Mouse (Mus musculus): ENCODE results near the gene Klhl42.
A peak's percentile ranks its signal among the peaks of the same experiment; 100 is the strongest.

Klhl42 gene

DNA sequence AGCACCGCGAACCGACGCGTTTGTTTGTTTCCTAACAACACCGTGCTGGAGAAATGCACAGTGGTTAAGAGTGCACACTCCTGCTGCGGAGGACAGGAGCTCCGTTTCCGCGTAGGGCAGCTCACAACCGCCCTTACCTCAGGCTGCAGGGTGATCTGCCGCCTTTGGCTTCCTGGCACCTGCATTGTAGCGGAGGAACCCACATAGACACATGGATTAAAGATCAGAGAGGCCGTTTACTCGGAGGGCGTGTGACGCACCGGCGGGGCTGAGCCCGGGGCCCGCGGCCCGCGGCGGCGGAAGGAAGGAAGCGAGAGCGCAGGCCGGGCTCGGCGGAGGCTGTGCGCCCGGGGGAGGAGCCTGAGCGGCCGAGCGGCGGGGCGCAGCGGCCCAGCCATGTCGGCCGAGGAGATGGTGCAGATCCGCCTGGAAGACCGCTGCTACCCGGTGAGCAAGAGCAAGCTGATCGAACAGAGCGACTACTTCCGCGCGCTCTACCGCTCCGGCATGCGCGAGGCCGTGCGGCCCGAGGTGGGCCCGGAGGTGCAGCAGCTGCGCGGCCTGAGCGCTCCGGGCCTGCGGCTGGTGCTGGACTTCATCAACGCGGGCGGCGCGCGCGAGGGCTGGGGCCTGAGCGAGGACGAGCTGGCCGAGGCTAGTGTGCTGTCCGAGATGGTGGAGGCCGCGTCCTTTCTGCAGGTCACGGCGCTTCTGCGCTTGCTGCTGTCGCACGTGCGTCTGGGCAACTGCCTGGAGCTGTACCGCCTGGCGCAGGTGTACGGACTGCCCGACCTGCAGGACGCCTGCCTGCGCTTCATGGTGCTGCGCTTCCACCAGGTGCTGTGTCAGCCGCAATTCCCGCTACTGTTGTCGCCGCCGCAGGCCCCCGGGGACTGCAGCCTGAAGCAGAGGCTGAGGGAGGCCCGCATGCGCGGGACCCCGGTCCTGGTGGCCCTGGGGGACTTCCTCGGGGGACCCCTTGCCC, at the start of gene Klhl42:
Klhl42 (plus strand) TSS at position 244 of the 985 bp plus-strand sequence.
- peak; percentile 70 for DNase-seq

DNA sequence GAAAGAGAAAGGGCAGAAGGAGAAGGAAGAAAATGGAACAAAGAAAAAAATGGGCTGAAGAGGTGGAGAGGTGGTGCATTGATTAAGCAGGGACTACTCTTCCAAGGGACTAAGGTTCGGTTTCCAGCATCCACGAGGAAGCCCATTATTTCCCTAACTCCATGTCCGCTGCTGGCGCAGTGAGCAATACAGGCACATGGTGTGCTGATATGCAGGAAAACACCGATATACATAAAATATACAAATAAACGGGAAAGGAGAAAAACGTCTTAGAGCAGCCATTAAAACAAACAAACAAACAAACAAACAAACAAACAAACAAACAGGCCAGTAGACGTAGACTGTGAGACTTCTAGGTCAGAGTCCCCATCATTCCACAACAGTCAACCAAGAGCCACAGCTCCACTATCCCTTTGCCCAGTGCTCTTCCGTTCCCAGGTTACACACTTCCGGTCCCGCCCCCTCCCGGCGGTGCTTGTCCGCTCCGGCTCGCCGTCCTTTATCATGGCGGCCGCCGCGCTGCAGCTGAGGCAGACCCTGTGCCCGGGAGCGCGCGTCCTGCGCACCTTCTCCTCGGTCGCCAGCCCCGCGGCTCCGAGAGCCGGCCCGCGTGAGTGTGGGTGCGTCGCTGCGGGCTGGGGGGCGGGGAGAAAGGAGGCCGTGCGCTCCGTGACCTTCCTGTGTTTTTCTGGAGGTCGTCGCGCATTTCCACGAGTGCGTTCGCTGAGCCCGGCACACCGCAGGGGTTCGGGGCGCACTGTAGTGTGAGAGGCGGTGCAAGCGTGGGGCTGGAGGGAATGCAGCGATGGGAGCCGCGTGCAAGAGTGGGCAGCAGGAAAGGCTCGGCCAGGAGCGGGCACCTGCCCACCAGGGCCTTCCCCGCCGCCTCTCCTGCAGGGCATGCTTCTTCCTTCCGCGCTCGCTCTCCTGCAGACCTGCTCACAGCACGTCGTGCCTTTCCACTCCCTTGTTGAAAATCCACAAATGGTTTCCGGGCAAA, 48.6 kb upstream of the Klhl42 start, which contains the start of gene Mrps35:
Mrps35 (plus strand) TSS at position 474 of the 1,000 bp plus-strand sequence.
- DNase-seq = peak; percentile 92

DNA sequence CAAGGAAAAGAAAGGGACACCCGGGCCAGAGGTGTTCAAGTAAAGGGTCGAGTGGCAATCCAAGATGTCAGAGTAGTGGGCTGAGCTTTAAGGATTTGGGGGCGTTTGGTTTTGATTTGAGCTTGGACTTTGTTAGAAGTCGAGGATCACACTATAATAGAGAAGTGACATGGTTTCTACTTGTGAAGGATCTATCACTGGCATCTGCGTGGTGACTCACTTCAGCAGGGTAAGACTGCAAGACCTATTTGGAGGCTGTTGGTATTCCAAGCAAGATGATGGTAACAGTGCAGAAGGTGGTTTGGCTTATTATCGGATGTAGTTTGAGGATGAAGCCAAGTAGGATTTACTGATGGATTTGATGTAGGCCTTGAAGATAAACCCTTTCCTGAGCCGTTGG, 47.5 kb upstream of the Klhl42 start:
- no peak for DNase-seq

DNA sequence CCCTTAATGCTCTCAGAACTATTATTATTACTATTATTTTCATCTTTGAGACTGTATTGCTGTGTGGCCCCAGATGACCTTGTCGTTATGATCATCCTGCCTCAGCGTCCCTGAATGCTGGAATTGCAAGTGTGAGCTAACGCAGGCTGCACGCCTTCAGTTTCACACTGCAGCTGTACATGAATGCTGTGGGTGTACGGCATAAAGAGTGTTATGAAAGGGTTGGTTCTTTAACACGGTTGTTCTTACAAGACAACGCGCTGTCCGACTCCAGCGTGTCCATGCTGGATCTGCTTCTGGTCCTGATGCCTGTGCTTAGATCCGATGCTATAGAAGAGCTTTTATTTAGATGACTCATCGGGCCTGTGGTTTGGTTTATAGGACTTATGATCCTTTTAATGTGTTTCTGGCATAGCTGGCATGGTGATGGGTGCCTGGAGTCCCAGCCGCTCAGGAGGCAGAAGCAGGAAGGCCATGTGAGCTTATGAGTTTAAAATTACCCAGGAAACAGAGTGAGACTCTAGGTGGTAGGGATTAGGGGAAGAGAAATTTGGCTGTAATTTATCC, 41.9 kb upstream of the Klhl42 start:
- DNase-seq = no peak

DNA sequence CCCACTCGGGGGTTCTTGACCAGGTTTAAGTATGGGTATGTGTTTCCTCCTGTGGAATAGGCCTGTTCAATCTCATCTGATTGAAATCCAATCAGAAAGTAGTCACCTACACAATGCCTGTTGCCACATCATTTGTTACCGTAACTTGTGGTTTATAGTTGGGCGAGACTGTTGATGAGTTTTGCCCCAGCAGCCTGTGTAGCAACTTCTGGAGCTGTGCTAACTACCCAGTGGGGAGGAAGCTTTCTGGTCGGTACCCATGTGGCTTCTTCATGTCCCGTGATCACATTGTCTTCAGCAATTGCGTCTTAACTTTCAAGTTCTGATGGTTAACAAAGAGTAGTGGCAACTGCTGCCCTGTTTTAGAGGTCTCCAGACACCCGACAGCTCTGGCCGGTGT, 39.5 kb upstream of the Klhl42 start:
- DNase-seq = no peak

DNA sequence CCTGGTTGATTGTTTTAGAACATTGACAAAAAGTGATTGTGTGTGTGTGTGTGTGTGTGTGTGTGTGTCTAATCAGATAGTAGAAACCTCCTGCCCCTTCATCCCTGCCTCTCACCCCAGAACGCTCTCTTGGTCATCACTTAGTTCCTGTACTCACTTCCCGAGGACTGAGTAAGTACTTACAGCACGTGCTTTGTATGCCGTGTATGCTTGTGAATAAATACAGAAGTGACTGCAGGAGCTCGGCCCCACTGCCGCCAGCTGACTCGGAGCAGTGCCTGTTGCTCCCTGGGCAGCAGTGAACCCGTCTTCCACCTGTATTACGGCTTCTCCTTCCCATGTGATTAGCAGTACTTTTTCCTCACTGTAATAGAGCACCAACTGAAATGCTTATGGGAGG, 38.7 kb upstream of the Klhl42 start:
- DNase-seq = no peak

DNA sequence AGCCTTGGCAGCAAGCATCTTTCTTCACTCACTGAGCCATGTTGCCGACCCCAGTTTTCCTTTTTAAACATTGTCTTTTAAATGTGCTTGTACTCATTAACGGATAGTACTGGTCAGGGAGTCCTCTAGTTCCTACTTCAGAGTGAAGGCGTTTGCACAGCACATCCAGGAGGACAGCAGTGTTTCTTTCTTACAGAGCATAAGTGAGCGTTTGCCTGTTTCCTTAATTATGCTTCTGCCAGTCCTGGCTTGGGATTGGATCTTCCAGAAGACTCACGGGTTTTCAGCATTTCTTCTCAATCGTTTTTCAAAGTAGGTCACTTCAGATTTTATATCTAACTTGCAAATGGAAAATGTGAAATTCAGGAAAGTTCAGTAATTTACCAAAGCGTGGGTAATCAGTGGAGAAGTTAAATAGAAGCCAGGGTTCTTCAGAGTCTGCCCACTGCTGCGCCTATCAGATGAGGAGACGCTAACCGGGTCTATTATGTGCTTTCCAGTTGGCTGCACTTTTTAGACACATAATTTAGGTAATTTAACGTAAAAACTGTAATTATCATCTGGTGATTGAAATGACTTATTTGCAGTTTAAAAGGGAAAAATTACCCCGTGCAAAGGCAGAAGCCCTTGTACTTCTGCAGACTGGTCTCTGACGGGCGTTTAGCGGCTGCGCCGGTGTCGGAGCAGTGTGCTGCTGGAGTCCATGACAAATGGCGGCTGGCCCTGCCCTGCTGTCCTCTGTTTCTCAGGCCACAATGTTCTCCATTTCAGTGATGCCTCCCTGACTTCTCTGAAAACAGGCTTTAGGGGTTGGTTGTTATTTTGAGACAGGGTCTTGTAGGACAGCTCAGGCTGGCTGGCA, 37.2 kb upstream of the Klhl42 start:
- no peak for DNase-seq

DNA sequence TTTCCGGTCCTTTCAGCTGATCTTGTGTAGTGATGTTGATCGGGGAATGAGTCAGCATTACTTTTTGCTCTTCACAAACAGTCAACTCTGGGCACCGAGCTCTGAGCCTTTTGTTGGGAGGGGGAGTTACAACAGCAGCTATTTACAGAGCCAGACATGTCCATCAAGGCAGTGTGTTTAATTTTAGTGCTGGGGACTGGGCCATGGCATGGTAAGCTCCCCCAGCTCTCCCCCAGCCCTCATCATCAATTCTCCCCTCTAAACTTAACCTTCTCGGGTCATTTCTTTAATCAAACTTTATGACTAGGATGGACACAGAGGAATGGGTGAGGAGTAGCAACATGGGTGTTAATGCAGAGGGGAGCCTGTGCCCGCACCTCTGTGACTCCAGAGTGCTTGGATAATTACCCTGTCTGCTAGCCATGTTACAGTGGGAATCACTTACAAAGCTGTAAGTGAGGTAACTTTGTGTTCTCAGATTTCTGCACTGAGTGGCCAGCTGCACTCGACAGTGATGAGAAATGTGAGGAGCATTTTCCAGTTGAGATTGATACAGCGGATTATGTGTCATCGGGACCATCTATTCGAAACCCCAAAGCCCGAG, 35.7 kb upstream of the Klhl42 start:
- DNase-seq = no peak

DNA sequence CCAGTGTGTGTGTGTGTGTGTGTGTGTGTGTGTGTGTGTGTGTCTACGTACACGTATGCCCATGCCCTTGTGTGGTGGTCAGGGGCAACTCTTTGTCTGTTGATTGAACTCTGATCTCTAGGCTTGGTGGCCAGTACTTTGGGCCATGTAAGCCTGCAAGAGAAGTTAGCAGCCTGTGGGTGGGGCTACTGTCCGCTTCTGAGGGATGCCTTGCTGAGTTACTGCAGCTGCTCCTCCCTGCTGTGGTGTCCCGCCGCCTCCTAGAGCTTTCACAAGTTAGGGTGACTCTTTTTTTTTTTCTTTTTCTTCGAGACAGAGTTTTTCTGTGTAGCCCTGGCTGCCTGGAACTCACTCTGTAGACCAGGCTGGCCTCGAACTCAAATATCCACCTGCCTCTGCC, 31.9 kb upstream of the Klhl42 start:
- no peak for DNase-seq

DNA sequence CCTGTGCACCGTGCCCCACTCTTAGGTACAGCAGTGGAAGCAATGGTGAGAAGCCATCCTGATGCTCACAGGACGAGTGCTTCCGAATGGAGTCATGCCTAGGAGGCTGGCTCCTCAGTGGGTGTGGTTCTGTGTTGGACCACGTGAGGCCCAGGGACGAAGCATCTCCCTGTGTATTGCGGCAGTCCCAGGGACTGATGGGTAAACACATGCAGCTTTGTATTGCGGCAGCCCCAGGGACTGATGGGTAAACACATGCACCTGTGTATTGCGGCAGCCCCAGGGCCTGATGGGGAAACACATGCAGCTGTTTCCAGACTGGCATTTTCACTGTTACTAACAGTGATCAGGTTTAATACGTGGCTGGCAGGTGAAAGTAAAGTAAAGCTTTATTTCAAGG, 29.5 kb upstream of the Klhl42 start:
- no peak for DNase-seq

DNA sequence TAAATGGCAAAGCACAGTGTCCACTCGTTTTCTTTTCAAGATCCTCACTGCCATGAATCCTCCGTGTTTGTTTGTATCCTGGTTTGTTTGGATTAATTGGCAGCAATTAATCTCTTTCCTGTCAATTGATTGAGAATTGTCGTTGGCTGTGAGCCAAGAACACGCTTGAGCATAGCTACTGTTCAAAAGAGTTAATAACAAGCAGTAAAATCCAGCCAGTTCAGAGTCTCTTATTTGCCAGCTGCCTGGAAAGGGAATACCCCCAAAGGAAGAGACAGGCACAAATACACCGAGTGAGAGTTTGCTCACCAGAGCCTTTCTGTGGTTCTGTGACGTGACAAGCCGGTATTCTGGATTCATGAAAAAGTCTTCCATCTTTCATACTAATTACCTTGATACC, 29.1 kb upstream of the Klhl42 start:
- no peak for DNase-seq

DNA sequence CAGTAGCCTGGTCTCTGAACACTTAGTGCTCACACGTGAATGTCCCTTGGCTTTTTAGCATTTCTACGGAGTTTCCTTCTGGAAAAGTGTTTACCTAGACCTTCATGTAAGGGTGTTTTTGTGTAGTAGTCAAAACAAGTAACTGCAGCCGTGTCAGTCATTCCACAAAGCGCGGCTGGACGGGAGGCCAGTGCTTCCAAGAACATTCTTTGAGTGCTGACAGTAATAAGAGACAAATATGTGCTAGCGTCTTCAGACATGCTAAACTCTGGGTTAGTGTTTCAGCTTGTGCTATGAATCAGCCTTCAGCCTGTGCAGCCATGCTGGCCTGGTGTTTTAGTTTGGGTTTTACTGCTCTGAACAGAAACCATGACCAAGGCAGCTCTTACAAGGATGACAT, 28.5 kb upstream of the Klhl42 start:
- no peak for DNase-seq

DNA sequence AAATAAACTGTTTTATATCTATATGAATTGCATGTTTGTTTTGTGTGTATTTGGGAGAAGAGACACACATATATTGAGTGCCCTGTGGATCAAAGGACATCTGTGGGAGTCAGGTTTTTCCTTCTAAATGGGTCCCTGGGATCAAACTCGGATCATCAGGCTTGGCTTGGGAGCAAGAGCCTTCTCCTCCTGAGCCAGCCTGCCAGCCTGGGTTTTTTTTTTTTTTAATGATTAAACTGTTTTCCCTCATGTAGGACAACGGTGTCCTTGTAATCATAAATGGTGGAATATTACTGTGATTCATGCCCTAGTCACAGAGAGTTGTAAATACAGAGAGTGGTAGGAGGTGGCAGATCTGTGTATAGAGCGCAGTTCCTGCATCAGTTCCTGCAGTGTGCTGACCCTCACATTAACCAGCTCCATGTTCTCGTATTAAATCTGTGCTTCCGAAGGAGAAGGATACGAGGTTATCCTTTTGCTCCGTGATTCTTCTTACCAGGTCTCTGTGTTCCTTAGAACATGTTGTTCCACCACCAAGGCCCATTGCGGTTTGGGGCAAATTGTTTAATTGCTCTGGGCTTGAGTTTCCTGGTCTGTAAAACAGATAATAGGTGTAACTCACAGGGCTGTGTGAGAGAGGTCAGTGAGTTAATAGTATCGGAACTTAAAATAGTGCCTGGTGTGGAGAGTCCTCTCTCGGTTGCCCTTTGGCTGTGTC, 26.8 kb upstream of the Klhl42 start:
- no peak for DNase-seq

DNA sequence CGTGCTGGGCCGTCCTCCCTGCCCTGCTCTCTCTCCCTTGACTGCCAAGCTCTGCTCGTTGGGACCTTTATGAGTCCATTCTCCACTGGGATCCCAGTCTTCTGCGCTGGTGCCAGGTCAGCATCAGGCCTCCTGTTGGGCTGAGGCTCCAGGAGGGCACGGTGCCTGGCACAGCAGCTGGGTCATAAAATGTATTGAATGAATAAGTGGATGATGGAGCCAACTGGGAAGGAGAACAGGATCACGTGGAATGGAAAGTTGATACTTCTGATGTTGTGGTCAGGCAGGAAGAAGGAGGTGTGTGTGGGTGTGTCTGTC, 26.3 kb upstream of the Klhl42 start:
- no peak for DNase-seq

DNA sequence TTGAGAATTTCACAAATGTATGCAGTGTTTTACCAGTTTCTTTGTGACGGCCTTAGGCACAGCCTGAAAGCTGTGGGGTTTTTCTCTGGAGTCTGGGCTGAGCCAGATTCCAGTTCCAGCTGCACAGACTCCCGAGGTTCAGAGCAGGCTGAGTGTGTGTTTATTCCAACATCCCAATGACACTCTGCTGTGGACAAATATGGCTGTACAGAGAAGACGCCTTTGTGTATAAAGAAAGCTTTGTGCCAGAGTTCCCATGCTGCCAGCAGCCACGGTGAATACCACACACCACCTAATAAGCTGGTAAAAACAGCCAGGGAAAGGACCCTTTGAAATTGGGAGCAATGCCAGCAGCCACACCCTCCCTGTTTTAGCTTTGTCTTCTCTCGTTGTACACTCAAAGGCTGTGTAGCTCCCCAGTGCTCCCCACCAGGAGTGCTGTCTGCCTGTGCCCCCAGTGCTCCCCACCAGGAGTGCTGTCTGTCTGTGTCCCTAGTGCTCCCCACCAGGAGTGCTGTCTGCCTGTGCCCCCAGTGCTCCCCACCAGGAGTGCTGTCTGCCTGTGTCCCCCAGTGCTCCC, 15.3 kb upstream of the Klhl42 start:
- DNase-seq = no peak

DNA sequence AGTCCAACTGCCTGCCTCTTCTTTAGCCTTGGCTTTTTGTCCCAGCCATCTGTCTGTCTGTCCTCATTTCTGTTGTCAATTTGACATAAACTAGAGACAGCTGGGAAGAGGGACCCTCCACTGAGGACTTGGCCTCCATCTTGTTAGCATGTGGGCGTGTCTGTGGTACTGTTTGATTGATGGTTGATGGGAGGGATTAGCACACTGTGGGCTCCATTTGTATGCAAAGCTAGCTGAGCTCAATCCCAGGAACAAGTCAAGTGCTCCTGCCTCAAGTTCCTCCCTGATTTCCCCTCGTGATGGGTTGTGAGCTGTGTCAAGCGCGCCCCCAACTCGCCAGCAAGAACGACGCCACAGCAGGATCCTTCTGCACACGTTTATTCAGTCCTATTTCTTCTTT, 14.3 kb upstream of the Klhl42 start:
- no peak for DNase-seq

DNA sequence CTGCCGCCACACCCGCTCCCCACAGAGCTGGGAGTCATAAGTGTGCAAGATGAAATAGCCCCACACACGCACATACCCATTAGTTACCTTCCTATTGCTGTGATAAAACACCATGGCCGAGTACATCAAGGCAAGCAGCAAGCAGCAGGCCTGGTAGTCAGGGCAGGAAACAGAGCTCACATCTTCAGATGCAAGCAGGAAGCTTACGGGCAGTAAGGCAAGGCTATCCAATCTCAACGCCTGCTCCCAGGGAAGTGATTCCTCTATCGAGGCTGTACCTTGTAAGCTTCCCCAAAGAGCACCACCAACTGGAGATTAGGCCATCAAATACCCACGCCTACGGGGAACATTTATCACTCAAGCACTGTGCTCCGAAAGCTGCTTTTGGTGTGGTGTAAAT, 11.3 kb upstream of the Klhl42 start:
- no peak for DNase-seq

DNA sequence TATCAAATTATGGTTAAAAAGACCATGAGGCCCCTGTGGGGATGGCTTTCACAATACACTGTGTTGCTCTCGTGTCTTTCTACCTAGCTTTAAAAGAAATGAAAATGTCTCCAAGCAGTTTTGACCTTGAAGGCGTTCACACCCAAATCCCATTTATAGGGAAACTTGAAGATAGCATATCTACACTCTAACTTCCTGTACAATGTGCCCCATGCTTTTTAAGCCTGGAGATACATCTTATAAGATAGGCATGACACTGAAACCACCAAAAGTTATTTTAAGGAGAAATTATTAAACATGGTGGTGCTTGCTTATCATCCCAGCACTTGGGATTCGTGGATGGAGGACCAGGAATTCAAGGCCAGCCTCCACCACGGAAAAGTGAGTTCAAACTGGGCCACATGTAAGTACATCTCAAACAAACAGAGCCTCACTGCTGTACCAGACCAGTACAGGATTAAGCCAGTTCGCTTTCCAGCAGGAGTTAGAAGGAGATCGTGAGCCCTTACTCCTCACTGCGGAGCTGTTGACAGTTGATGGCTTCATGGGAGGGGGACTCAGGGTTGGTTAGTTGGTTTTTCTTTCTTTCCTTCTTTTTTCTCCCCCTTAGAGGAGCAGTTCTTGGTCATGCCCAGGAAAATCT, 5.7 kb upstream of the Klhl42 start:
- no peak for DNase-seq

DNA sequence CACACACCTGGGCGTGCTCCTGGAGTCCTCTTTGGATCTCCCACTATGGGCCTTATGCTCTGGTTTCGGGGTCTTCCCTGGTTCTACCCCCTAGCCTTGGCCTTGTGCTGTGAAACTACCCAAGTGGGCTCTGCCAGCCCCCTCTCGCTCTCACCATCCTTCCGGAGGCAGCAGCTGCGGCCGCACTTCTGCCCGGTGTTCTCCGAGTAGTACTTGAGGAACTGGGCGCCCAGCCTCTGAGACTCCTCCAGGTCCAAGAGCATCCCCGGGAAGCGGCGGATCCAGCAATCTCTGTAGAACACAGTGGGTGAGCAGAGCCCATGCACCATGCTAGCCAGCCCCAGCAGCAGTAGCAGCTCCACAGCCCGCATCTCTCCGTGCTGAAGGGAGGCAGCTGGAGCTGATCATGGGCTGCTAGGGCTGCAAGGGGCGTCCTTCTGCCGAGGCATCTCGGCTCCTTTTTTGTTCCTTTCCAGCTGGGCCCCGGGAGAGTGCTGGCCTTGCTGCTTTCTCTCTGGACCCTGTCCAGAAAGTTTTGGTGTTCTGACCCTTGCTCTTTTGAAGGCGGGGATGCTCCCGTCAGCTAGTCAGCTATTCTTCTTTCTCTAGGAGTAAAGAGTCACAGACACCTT, 4.5 kb upstream of the Klhl42 start, which contains the start of gene Mansc4:
Mansc4 (minus strand) TSS at position 439 of the 632 bp plus-strand sequence.
- no peak for DNase-seq

DNA sequence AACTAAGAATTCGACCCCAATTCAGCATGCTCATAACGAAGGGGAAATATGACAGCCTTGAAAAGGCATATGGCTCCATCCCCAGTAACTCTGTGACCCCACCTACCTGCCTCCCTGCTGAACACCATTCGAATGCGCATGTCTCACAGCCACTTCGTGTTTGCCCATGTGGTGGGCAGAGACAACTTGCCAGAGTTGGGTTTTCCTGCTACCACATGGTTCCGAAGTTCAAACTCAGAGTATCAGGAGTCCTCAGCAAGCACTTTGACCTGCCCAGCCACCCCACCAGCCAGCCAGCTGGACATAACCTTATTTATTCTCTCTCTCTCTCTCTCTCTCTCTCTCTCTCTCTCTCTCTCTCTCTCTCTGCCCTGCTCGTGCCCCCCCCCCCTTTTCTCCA, 3.4 kb upstream of the Klhl42 start:
- DNase-seq = no peak
